Mouse (Mus musculus) CD4-positive helper T cell, adult 2 months (primary cell): ENCODE data around the gene Ifngr1.
A peak's percentile ranks its signal among the peaks of the same experiment; 100 is the strongest.

Experiments
- DNase-seq: peaks from one replicate; pipeline ENCODE4 v3.0.0-alpha.2; 2012; ENCODE audit warnings: low read depth, missing footprints, low spot score

Ifngr1 gene

GRCm38 (mm10) chr10:19591641-19592441, at the start of gene Ifngr1:
Gene Ifngr1 (plus strand): TSS chr10:19591949.
- peak; percentile 97 for DNase-seq

GRCm38 (mm10) chr10:19546825-19547224, 44.9 kb upstream of the Ifngr1 start:
- no peak for DNase-seq

DNA sequence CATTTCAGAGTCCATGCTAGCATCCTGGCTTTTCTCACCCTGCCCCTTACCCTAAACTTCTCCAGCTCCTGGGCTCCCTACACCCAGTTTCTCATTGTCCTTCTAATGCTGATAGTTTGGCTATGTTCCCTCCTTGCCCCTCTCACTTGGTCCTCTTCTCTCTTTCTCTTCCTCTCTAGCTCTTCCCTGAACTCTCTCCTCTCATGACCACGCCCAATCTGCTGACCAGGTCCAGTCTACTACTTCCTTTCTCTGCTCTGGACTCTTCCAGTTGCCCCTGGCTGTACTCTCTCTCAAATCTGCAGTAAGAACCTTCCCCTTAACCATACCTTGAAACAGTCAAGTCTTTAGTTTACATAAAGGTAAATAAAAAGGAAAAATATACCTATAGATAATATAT, 43.7 kb upstream of the Ifngr1 start:
- DNase-seq: no peak

GRCm38 (mm10) chr10:19548491-19548890, 43.3 kb upstream of the Ifngr1 start:
- no peak for DNase-seq

DNA sequence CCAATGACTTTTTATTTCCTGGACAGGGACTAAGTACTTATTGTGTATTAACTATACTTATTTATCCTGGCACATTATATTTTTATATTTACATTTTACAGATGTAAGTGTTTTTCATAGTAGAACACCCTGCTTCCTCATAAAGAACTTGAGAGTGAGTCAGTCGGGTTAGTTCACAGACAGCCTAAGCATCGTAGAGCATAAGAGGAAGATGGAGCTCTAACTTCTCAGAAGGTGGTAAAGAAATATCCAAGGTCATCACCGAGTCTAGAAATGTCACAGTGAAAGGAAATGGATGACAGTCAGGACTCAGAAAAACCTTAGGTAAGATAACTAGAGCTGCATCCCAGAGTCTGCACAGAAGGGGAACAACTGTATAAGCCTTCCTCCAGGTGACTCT, 40.2 kb upstream of the Ifngr1 start:
- no peak for DNase-seq

DNA sequence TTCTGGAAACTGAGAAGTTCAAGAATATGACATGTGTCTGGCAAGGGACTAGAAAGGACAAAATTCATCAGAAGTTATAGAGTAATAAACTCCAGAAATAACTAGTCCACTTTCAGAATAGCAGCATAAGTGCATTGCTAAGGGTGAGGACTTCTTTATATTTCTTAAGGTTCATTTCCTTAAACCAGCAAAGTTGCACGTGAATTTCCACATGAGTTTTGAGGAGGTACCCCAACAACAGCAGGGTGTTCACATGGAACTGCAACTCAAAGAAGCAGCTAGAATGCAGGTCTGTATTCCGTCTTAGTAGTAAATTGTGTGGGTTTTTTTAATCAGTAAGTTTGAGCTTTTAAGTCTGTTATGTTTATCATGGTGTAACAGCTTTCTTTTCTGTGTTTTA, 37.9 kb upstream of the Ifngr1 start:
- DNase-seq: no peak

DNA sequence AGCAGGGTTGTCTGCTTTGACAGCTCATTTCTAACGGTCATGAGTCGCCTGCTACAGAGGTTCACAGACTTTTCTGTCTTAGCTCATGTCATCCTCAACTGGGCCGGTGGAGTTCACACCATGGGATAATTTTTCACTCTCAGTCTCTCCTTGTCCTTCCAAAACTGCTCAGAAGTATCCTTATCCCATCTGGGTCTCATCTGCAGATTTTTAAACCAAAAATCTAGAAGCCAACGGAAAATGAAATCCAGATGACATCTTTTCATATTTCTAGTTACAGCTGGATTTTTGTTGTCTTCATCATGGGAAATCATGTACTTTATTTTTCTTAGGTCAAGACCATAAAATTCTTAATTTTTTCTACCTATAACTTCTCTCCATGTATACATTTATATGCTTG, 34.1 kb upstream of the Ifngr1 start:
- no peak for DNase-seq

- no peak for DNase-seq
Observed at GRCm38 (mm10) chr10:19559565-19560165, 32.1 kb upstream of the Ifngr1 start.

DNA sequence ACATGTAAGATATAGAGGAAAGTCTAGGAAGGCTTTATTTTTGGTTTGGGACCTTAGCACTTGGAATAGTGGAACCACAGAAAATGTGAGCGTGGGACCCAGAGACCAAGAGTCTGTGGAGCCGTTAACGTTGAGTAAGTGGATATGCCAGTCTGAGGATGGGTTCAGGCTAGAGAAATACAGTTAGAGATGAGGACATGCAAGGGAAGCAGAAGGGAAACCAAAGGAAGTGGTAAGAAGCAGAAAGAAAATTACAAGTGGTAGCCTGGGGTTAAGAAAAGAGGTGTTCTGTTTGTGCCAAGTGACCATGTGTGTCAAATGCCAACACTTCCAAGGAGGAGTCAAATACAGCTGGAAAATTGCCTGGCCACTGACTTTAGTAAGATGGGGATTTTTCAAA, 29.2 kb upstream of the Ifngr1 start:
- DNase-seq: no peak

DNA sequence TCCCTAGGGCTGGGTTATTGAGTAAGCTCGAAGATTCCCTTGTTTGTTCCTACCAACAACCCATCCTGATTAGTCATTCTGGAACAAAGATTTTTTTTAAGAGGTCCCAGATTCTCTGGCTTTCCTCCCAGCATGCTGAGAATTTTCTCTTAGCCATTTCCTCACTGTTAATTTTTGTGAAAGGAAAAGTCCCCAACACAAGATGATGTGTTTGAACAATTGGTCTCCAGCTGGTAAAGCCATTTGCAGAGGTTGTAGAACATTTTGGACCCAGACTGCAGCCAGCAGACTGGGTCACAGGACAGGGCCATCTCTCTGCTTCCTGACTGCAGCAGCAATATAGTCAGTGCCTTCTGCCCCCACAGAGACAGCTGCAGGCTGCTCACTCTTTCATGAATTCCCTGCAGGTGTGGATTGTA, 28.3 kb upstream of the Ifngr1 start:
- no peak for DNase-seq

GRCm38 (mm10) chr10:19567481-19567880, 24.3 kb upstream of the Ifngr1 start:
- DNase-seq: no peak

DNA sequence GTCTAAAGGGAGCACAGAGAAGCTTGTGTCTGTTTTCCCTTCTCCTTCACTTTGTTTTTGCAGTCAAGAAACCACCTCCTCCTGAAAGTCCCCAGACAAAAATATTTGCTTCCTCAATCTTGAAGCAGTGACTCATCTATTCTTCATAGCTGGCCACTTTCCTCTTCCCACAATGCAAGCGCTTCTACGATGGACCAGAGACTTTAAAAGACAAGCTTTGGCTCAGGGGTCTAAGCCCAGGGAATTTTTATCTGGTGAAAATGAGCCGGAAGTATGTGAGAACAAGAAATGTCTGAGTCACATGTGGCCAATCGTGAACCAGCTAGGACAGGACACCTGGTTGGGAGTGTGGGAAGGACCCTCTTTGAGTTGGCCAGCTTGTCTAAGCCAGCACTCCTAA, 21.5 kb upstream of the Ifngr1 start:
- no peak for DNase-seq

GRCm38 (mm10) chr10:19570716-19571115, 21.0 kb upstream of the Ifngr1 start:
- DNase-seq: no peak

DNA sequence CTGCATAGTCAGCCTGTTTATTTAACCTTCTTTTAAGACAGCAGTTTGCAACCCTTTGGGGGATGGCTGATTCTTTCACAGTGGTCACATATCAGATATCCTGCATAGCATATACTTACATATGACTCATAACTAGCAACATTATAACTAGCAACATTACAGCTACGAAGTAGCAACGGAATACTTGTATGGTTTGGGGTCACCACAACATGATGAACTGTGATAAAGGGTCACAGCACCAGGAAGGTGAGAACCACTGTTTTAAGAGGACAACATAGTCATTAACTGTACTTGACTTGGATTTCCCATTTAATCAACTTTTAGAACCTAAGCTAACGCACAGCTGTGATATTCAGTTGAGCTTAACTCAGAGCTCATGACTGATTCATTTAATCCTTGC, 14.2 kb upstream of the Ifngr1 start:
- peak; percentile 79 for DNase-seq

DNA sequence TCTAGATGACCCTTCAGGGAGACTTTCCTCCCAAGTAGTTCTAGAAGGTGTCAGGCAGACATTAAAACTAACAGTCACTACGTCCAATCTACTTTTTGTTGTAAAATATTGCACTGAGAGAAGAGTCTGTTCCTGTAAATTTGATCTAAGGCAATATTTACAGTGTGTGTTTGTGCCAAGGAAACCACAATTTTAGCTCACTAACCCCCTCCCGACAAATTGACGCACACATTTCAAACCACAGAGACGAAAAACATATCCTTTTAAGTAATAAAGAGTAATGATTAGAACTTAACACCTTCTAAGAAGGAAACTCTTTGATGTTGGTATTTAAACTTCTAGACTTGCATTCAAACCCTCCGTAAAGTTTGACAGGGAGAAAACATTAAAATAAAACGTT, 13.7 kb upstream of the Ifngr1 start:
- DNase-seq: peak; percentile 89

- DNase-seq: peak; percentile 79
Observed at GRCm38 (mm10) chr10:19578409-19578986, 13.3 kb upstream of the Ifngr1 start.

DNA sequence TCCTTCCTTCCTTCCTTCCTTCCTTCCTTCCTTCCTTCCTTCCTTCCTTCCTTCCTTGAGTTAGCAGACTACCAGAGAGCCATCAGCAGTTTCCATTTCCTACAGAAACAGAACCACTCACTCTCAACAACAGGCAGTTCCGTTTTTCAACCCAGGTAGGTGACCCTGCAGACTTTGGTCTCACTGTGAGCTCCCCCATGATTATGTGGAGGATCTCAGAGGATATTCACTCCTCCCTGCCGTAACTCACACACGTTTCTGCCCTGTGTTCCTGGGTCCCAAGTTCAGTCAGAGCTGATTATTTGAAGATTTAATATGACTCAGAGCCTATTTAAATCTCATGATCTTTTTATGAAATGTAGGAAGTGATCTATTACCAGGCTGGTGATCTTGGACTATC, 11.1 kb upstream of the Ifngr1 start:
- DNase-seq: no peak

DNA sequence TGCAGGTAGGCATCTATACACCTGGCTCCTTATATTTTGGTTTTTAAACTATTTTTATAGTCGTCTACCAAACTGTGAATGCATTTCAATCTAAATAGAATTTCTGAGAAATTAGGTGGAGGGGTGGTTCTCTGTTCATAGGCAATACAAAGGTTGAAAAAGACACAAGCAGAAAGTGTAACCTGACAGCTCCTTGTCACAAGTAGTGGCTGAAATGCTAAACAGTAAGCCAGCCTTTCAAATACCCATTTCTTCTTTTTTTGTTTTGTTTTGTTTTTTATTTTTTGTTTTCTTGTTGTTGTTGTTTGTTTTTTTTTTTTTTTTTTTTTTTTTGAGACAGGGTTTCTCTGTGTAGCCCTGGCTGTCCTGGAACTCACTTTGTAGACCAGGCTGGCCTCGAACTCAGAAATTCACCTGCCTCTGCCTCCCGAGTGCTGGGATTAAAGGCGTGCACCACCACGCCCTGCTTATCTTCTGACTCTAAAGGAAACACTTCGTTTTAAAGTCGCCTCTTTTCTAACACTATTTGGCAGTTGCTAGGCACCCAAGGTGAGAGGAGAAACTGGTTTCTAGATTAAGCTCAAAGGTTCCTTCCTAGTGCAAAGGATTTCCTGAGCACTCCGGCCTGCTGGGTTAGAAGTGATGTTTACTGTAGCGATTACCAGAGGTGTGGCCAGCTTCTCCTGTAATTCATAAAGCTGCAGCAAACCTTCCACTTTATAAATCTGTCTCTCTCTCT, 9.7 kb upstream of the Ifngr1 start:
- peak; percentile 88 for DNase-seq

DNA sequence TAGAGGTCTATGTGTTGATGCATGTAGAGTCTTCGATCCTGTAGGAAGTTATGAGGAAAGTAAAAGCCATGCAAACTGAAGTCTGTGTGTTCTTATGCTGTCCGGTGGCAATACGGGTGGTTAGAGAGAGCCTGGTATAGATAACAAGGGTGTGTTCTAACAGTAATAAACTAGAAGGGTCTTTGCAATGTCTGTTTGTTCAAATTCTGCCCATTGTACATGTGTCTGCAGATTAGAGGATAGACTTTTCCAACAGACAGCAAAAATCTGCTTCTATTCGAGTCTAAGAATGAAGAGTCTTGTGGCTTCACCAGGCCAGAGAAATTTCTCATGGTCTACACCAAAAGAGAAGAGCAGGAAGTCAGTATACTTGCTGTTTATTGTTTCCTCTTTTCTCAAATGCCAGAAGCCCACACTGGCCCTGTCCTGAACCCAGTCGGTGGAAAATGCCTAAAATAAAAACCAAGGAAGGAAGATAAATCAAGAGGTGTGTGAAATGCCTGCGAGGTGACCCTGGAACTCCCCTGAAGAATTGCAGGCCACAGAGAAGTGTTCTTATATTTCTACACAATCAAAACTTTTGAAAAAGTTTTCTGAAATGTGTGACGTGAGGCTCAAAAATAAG, 8.8 kb upstream of the Ifngr1 start:
- peak; percentile 33 for DNase-seq

DNA sequence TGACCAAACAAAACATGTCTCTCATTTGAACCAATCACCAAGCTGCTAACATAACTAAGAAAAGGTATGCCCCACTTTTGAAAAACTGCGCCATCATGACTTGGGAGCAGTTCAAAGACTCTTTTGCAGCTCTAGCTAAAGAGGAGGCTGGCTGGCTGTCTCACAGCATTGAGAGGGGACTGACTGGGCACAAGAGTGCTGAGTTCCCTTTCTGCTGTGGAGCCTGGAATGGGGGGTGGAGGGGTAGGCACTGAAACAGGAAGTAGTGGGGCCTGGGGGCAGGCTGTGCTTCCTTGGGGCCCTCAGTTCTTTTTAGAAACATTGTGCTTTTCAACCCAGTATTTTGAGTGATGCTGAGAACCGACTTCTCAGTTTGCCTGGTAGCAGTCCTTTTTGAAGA, 7.7 kb upstream of the Ifngr1 start:
- peak; percentile 55 for DNase-seq

- no peak for DNase-seq
Observed at GRCm38 (mm10) chr10:19584846-19585245, 6.9 kb upstream of the Ifngr1 start.

DNA sequence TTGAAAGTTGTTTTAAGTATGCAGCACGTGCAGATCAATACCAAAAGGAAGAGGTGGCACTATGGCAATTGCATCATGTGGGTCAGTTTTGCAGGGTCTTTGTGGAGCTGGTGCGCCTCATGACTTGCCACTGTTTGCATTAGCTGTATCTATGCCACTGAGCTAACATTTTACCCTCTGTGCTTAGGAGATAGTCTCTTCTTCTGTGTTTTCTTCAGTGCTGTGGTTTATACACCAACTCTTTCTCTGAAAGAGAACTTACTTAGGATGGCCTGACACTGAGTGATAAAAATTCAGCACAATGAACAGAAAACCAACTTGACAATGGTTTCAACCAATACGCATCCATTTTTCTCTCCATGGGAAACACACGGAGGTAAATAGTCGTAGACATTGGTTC, 5.9 kb upstream of the Ifngr1 start:
- DNase-seq: no peak
